ENCODE assay signal across 8 mouse cellular contexts in genomic region chr10:90596142-90596541, GRCm38 (mm10).
DNase-seq lines count a peak whose midpoint lies in the region; ATAC-seq and TF ChIP-seq lines count a peak whose summit lies in the region.
"Had no signal": no experiment of that assay in that cellular context is flagged by ENCODE, and none has a peak within 500 bp of the region (broad histone marks: within the 10 kb centered on the region; RNA-seq: fewer than 3 reads in every experiment).

No protein-coding gene starts in this region.

- TF ChIP-seq CTCF in brain, embryonic 14.5 days (IDR thresholded peaks at IDR 0.05; ENCODE audit: borderline replicate concordance, extremely low read depth, insufficient read depth, insufficient read length), result no peak
- TF ChIP-seq CTCF in intestine, postnatal 0 days (IDR thresholded peaks at IDR 0.05; ENCODE audit: low read depth), result no peak

- whole genome bisulfite sequencing in embryonic facial prominence, embryonic 11.5 days, result 21% methylated on average over 3 of the region's 3 CpGs
- 11% methylated on average over 3 of the region's 3 CpGs for WGBS in hindbrain, embryonic 16.5 days
- WGBS in neural tube, embryonic 11.5 days, result 12% methylated on average over 3 of the region's 3 CpGs
- 27% methylated on average over 3 of the region's 3 CpGs for WGBS in intestine, postnatal 0 days

- no peak overlapping the region for H3K9ac ChIP-seq in embryonic facial prominence, embryonic 11.5 days (replicated peaks; ENCODE audit: low read length)
- H3K9ac ChIP-seq in hindbrain, embryonic 16.5 days (ENCODE audit: low read depth, low read length), result no peak overlapping the region
- no peak overlapping the region for H3K9ac ChIP-seq in neural tube, embryonic 11.5 days (ENCODE audit: low read length)
- no peak overlapping the region for H3K9ac ChIP-seq in intestine, postnatal 0 days (ENCODE audit: low read depth, low read length)
- H3K9ac ChIP-seq: embryonic facial prominence, embryonic 13.5 days had no signal

- H3K9me3 ChIP-seq in embryonic facial prominence, embryonic 11.5 days (replicated peaks; ENCODE audit: control insufficient read depth, low read length), result no peaks in the 10 kb centered on the region
- H3K9me3 ChIP-seq in hindbrain, embryonic 16.5 days (ENCODE audit: control insufficient read depth, low read length), result no peaks in the 10 kb centered on the region
- H3K9me3 ChIP-seq in neural tube, embryonic 11.5 days (ENCODE audit: control insufficient read depth, low read length), result no peaks in the 10 kb centered on the region
- H3K9me3 ChIP-seq in intestine, postnatal 0 days (ENCODE audit: control insufficient read depth), result no peaks in the 10 kb centered on the region
- H3K9me3 ChIP-seq: embryonic facial prominence, embryonic 13.5 days had no signal

- no peak for TF ChIP-seq POLR2A in brain, embryonic 14.5 days (IDR thresholded peaks at IDR 0.05; ENCODE audit: borderline replicate concordance, extremely low read depth, insufficient read depth, insufficient read length, poor library complexity, severe bottlenecking)

- no peaks in the 10 kb centered on the region for H3K36me3 ChIP-seq in embryonic facial prominence, embryonic 11.5 days (replicated peaks; ENCODE audit: control insufficient read depth, insufficient read depth, low read depth, low read length)
- H3K36me3 ChIP-seq in hindbrain, embryonic 16.5 days (ENCODE audit: control insufficient read depth, insufficient read depth, low read length), result no peaks in the 10 kb centered on the region
- no peaks in the 10 kb centered on the region for H3K36me3 ChIP-seq in neural tube, embryonic 11.5 days (ENCODE audit: control insufficient read depth, insufficient read depth, low read length)
- H3K36me3 ChIP-seq in intestine, postnatal 0 days (ENCODE audit: control insufficient read depth, insufficient read depth), result no peaks in the 10 kb centered on the region
- H3K36me3 ChIP-seq: embryonic facial prominence, embryonic 13.5 days had no signal

- peak; percentile 92 for DNase-seq in brain, embryonic 14.5 days (ENCODE audit: low read depth)
- peak; percentile 62 for DNase-seq in embryonic facial prominence, embryonic 11.5 days (ENCODE audit: low spot score)
- peak; percentile 52 for DNase-seq in neural tube, embryonic 11.5 days (ENCODE audit: low spot score)
- DNase-seq in adrenal gland, postnatal 4 days (ENCODE audit: low spot score in 2 of 2), result no peak
- no peak for DNase-seq in thymus, postnatal 10 days (ENCODE audit: low spot score in 2 of 2)

- ATAC-seq in embryonic facial prominence, embryonic 11.5 days (replicated peaks; ENCODE audit: insufficient number of reproducible peaks, low FRiP score, low TSS enrichment, low read depth), result no peak; the same call in 1 of the 2 replicates
- ATAC-seq in hindbrain, embryonic 16.5 days, result peak; percentile 80
- peak; percentile 80 for ATAC-seq in neural tube, embryonic 11.5 days (ENCODE audit: insufficient read depth, low FRiP score, low TSS enrichment)
- no peak for ATAC-seq in intestine, postnatal 0 days

- no peak overlapping the region for H3K27ac ChIP-seq in embryonic facial prominence, embryonic 11.5 days (replicated peaks; ENCODE audit: low read depth, low read length)
- no peak overlapping the region for H3K27ac ChIP-seq in hindbrain, embryonic 16.5 days (ENCODE audit: low read depth, low read length)
- H3K27ac ChIP-seq in neural tube, embryonic 11.5 days (ENCODE audit: low read depth, low read length), result no peak overlapping the region
- H3K27ac ChIP-seq in intestine, postnatal 0 days (ENCODE audit: low read depth, low read length), result no peak overlapping the region
- H3K27ac ChIP-seq: embryonic facial prominence, embryonic 13.5 days had no signal

- no peaks in the 10 kb centered on the region for H3K27me3 ChIP-seq in embryonic facial prominence, embryonic 11.5 days (ENCODE audit: control insufficient read depth, insufficient read depth, low read length)
- no peaks in the 10 kb centered on the region for H3K27me3 ChIP-seq in hindbrain, embryonic 16.5 days (replicated peaks; ENCODE audit: control insufficient read depth, insufficient read depth, low read length)
- no peaks in the 10 kb centered on the region for H3K27me3 ChIP-seq in neural tube, embryonic 11.5 days (ENCODE audit: control insufficient read depth, insufficient read depth, low read length)
- H3K27me3 ChIP-seq in intestine, postnatal 0 days (replicated peaks; ENCODE audit: control insufficient read depth, insufficient read depth, low read length), result no peaks in the 10 kb centered on the region

- no peaks in the 10 kb centered on the region for H3K4me1 ChIP-seq in embryonic facial prominence, embryonic 11.5 days (ENCODE audit: control insufficient read depth, insufficient read depth, low read length)
- H3K4me1 ChIP-seq in hindbrain, embryonic 16.5 days (ENCODE audit: control insufficient read depth, insufficient read depth, low read depth, low read length), result peaks cover 7% of the 10 kb centered on the region
- H3K4me1 ChIP-seq in neural tube, embryonic 11.5 days (ENCODE audit: control insufficient read depth, insufficient read depth, low read length), result no peaks in the 10 kb centered on the region
- no peaks in the 10 kb centered on the region for H3K4me1 ChIP-seq in intestine, postnatal 0 days (replicated peaks; ENCODE audit: control insufficient read depth, insufficient read depth, low read length)
- H3K4me1 ChIP-seq: embryonic facial prominence, embryonic 13.5 days had no signal

- H3K4me2 ChIP-seq in embryonic facial prominence, embryonic 11.5 days (ENCODE audit: low read depth, low read length), result no peak overlapping the region
- no peak overlapping the region for H3K4me2 ChIP-seq in hindbrain, embryonic 16.5 days (ENCODE audit: low read length)
- no peak overlapping the region for H3K4me2 ChIP-seq in neural tube, embryonic 11.5 days (ENCODE audit: low read depth)
- no peak overlapping the region for H3K4me2 ChIP-seq in intestine, postnatal 0 days (replicated peaks; ENCODE audit: low read depth)
- H3K4me2 ChIP-seq: embryonic facial prominence, embryonic 13.5 days had no signal

- no peak overlapping the region for H3K4me3 ChIP-seq in embryonic facial prominence, embryonic 11.5 days (ENCODE audit: low read depth, low read length)
- no peak overlapping the region for H3K4me3 ChIP-seq in hindbrain, embryonic 16.5 days (ENCODE audit: low read length)
- H3K4me3 ChIP-seq in neural tube, embryonic 11.5 days (ENCODE audit: low read depth, low read length), result no peak overlapping the region
- H3K4me3 ChIP-seq in intestine, postnatal 0 days (ENCODE audit: low read depth, low read length), result no peak overlapping the region
- H3K4me3 ChIP-seq: embryonic facial prominence, embryonic 13.5 days had no signal

Comparison
In these comparisons a context has a peak if more than half of its experiments do, and no peak if none do; other contexts are left out.
1. DNase-seq: peak in brain, embryonic 14.5 days (single experiment), embryonic facial prominence, embryonic 11.5 days (single experiment) and neural tube, embryonic 11.5 days (single experiment); none in adrenal gland, postnatal 4 days (0 of 2) and thymus, postnatal 10 days (0 of 2).
2. ATAC-seq: peak in hindbrain, embryonic 16.5 days (single experiment) and neural tube, embryonic 11.5 days (single experiment); none in embryonic facial prominence, embryonic 11.5 days (single experiment) and intestine, postnatal 0 days (single experiment).